Mouse (Mus musculus) testis, postnatal 14 days (tissue): Measurements from ENCODE around the gene Hemk1.
"Not testable (repeated sequence)": the region's sequence is repeated elsewhere in the genome, so short reads cannot be mapped to it uniquely, and the experiment has no call there.

Experiments used
- DNase-seq: peaks from one replicate; pipeline ENCODE4 v3.0.0; 2021; ENCODE audit warnings: low spot score

Hemk1 gene

GRCm38 (mm10) chr9:107308346-107309000 lies 29.7 kb downstream of the Hemk1 start:
- no peak for DNase-seq

DNA sequence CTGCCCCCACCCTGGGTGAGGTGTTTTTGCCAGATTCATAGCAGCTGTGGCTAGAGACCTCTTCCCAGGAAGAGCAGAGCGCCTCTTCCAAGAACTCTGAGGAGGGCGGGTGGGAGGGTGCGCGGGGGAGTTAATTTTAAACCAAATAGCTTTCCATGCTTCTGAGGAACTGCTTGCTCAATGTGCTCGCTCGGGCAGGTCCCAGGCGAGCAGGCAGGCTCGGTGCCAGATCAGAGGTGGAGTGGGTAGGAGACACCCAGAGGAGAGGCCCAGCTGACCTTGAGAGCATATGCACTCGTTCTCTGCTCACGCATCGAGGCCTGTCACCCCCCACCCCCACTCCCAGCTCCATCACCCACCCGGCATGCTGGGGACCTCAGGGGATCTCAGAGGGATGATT lies 30.3 kb downstream of the Hemk1 start:
- peak; percentile 86 for DNase-seq

GRCm38 (mm10) chr9:107307099-107307872 lies 30.9 kb downstream of the Hemk1 start:
- DNase-seq = no peak

- DNase-seq = not testable (repeated sequence)
Observed at GRCm38 (mm10) chr9:107306673-107307072, 31.5 kb downstream of the Hemk1 start.

- DNase-seq = no peak
Observed at GRCm38 (mm10) chr9:107305601-107306542, 32.3 kb downstream of the Hemk1 start.

DNA sequence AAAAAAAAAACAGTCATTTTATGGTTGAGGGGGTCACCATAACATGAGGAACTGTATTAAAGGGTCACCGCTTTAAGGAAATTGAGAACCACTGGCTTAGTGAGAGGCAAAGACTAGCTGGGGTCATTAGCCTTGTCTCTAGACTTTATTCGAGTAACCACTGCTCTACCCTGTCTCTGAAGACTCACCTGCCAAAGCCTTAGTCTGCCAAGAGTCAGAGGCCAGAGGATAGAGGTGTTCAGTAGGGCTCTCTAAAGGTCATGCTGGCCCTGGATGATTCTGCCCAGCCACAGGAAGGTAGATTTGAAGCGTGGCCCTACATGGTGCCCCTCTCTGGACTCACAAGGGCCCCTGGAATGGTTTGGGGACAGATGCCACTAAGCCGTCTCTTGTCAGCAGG lies 33.1 kb downstream of the Hemk1 start:
- no peak for DNase-seq

DNA sequence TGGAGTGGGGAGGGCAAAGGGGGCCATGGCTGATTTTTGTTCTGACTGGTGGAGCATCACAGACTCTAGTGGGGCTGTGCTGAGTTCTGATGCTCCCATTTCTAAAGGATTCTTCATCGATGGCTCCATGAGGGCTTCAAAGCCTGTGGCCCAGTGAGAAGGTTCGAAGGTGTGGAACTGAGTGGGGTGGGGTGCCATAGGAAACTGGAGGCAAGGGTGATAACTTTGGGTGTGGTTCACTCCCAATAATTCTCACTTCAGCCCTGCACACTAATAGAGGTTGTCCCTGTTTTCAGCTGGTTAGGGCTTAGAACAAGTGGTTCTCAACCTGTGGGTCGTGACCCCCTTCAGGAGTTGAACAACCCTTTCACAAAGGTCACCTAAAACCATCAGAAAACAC lies 33.8 kb downstream of the Hemk1 start:
- DNase-seq = no peak

GRCm38 (mm10) chr9:107303900-107304299 lies 34.2 kb downstream of the Hemk1 start:
- no peak for DNase-seq

DNA sequence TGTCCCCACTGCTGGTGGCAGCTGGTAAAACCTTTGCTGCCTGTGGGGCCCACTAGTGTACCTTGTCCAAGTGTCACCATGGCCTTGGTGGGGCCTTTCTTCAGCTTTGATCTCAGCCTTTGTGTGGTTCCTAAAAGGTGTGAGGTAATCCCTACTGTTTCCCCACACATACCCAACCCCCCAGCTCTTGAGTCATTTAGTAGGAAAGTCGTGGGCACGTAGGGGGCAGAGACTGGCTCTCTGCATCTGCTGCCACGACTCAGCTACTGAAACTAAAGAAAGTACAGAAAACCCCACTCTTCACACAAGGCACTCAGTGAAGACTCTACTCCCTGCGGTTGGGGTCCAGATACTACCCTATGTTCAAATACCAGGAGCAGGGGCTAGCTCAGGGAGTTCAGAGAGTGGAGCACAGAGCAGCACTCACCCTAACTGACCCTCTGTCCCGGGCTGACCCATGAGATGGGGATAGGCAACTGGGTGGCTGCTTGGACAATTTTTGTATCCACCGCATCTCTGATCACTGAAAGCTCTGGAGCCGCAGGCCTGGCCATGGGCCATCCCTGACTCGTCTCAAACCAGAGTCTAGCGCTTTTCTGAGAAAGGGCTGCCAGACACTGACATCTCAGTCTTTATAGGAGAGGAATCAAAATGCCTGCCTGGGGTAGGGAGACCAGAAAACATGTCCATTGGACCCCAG lies 34.9 kb downstream of the Hemk1 start:
- DNase-seq = no peak

GRCm38 (mm10) chr9:107302592-107302991 lies 35.6 kb downstream of the Hemk1 start:
- no peak for DNase-seq

- DNase-seq = no peak
Observed at GRCm38 (mm10) chr9:107301554-107302331, 36.4 kb downstream of the Hemk1 start.

DNA sequence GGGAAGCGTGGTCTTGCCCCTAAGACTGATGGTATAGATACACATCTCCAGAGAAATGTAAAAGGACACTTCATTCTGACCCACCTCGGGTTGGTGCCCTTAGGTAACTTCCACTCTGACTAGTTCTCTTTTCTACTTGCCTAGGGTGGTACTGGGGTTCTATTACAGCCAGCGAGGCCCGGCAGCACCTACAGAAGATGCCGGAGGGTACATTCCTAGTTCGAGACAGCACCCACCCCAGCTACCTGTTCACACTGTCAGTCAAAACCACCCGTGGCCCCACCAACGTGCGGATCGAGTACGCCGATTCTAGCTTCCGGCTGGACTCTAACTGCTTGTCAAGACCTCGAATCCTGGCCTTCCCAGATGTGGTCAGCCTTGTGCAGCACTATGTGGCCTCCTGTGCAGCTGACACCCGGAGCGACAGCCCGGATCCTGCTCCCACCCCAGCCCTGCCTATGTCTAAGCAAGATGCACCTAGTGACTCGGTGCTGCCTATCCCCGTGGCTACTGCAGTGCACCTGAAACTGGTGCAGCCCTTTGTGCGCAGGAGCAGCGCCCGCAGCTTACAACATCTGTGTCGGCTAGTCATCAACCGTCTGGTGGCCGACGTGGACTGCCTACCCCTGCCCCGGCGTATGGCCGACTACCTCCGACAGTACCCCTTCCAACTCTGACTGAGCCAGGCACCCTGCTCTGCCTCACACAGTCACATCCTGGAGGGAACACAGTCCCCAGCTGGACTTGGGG lies 37.8 kb downstream of the Hemk1 start:
- DNase-seq = no peak

- no peak for DNase-seq
Observed at GRCm38 (mm10) chr9:107299783-107300182, 38.4 kb downstream of the Hemk1 start.

GRCm38 (mm10) chr9:107298876-107299275 lies 39.3 kb downstream of the Hemk1 start:
- no peak for DNase-seq

- peak; percentile 78 for DNase-seq
Observed at GRCm38 (mm10) chr9:107298059-107298780, 39.9 kb downstream of the Hemk1 start.

- no peak for DNase-seq
Observed at GRCm38 (mm10) chr9:107297658-107298057, 40.5 kb downstream of the Hemk1 start.

- no peak for DNase-seq
Observed at GRCm38 (mm10) chr9:107297059-107297458, 41.1 kb downstream of the Hemk1 start.

DNA sequence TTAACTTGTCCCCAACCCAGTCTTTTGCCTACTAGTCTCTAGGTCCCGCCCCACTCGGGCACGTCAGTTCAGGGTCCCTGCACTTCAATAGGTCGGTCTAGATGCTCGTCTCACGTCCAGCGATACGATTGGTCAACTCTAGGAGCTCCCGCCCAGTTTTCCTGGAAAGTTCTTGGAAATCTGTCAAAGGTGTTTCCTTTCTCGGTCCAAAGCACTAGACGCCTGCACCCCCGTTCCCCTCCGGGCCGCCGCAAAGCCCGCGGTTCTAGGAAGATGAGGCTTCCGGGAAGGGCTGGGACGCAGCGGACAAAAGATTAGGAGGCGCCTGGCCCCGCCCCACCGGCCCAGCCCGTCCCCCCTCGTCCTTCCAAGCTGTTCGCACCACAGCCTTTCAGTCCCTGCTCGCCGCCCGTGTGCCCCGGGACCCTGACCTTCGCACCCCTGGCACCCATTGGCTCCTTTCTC lies 41.6 kb downstream of the Hemk1 start:
- peak; percentile 91 for DNase-seq

- DNase-seq = no peak
Observed at GRCm38 (mm10) chr9:107296041-107296440, 42.1 kb downstream of the Hemk1 start.

DNA sequence AAGGTAGTCTGAATTCAATTTTAAA lies 42.3 kb downstream of the Hemk1 start, which contains the start of gene Cish:
TSS of gene Cish (plus strand) at position 11 of the 25 bp plus-strand sequence.
- DNase-seq = no peak
